Mouse (Mus musculus) brain, embryonic 18.5 days (tissue): ENCODE measurements around the gene Cylc2.

Source experiments
- DNase-seq: peaks from one replicate; pipeline ENCODE4 v3.0.0-alpha.2; 2012; ENCODE audit warnings: low read depth, low spot score

Cylc2 gene

GRCm38 (mm10) chr4:51216378-51216777 lies at the start of gene Cylc2:
Cylc2 (plus strand) TSS chr4:51216678.
- no peak for DNase-seq
